Mouse (Mus musculus): Measurements from ENCODE around the gene Tmem132a. TPM values are rescaled to one million over a fixed set of nuclear protein-coding genes. Genes with fewer than 3 reads are reported as not detected.
A peak's percentile ranks its signal among the peaks of the same experiment; 100 is the strongest.

The Tmem132a gene
- total and polyA plus RNA-seq, 3 experiments = 2.9 to 22.9 TPM; not detected in 1

GRCm38 (mm10) chr19:10880975-10881425 lies 11.3 kb upstream of the Tmem132a start:
- Histone ChIP-seq H3K4me1 (ENCODE audit: control insufficient read depth in 1 of 2, insufficient read depth in 2 of 2) (peaks cover 6 to 34% of the 10 kb centered on the region in 2 experiments), H3K79me2 (replicated peaks; ENCODE audit: control insufficient read depth, extremely low read depth, insufficient read depth, poor library complexity, severe bottlenecking) (peaks cover 8% of the 10 kb centered on the region; the same call in 1 of the 2 replicates), H3K9ac (ENCODE audit: insufficient read depth, low read depth) (peak overlapping the region; percentile 77), H3K36me3 (replicated peaks in 1 of 2; ENCODE audit: control insufficient read depth in 1 of 2, insufficient read depth in 1 of 2, low read length in 1 of 2) (peaks cover 6 to 26% of the 10 kb centered on the region in 2 experiments), H3K27ac (ENCODE audit: insufficient read depth, low read depth) (peak overlapping the region; percentile 50), H3K27me3 (replicated peaks) (no peaks in the 10 kb centered on the region), H3K4me3 (replicated peaks in 1 of 3; ENCODE audit: low read depth in 2 of 3, low read length in 2 of 3, poor library complexity in 1 of 3) (peak overlapping the region; percentile 66 to 80 (median 76)), H3K4me2 (ENCODE audit: insufficient read depth, low read depth, poor library complexity, severe bottlenecking) (peak overlapping the region; percentile 73), H3K9me3 (replicated peaks; ENCODE audit: low read length) (peaks cover 3% of the 10 kb centered on the region)
- peak; percentile 15; the same call in 1 of the 2 replicates for TF ChIP-seq SIN3A (IDR thresholded peaks at IDR 0.05; ENCODE audit: low read length)
- peak; percentile 61; the same call in 1 of the 2 replicates for TF ChIP-seq BHLHE40 (IDR thresholded peaks at IDR 0.05; ENCODE audit: low read depth, low read length)
- peak; percentile 53; the same call in 1 of the 2 replicates for TF ChIP-seq ETS1 (conservative IDR thresholded peaks at IDR 0.05; ENCODE audit: low read depth, low read length)
- no peak for TF ChIP-seq UBTF (IDR thresholded peaks at IDR 0.05; ENCODE audit: low read depth, low read length)
- dilution Hi-C loops (cut with MboI; ENCODE audit: extremely low pct_ligation_motif_present, extremely low pct_unique_long_range_greater_than_20kb, low sequenced_read_pairs) = no loop called here
- no peak for DNase-seq (ENCODE audit: extremely low read depth)
- in situ Hi-C loops (cut with MboI; ENCODE audit: low pct_ligation_motif_present, low pct_unique_long_range_greater_than_20kb, low sequenced_read_pairs) = no loop called here

GRCm38 (mm10) chr19:10880085-10880974 lies 10.6 kb upstream of the Tmem132a start:
- in situ Hi-C loops (cut with MboI; ENCODE audit: low pct_ligation_motif_present, low pct_unique_long_range_greater_than_20kb, low sequenced_read_pairs) (no loop called here), dilution Hi-C loops (cut with MboI; ENCODE audit: extremely low pct_ligation_motif_present, extremely low pct_unique_long_range_greater_than_20kb, low sequenced_read_pairs) (no loop called here)
- no peaks in the 10 kb centered on the region for H3K27me3 ChIP-seq (replicated peaks)
- H3K4me2 ChIP-seq (ENCODE audit: insufficient read depth, low read depth, poor library complexity, severe bottlenecking) = peak overlapping the region; percentile 73
- H3K27ac ChIP-seq (ENCODE audit: insufficient read depth, low read depth) = peak overlapping the region; percentile 41
- peak; percentile 90 for DNase-seq (ENCODE audit: extremely low read depth)
- H3K9ac ChIP-seq (ENCODE audit: insufficient read depth, low read depth) = peak overlapping the region; percentile 77
- H3K9me3 ChIP-seq (replicated peaks; ENCODE audit: low read length) = peaks cover 3% of the 10 kb centered on the region
- H3K4me3 ChIP-seq (replicated peaks in 1 of 3; ENCODE audit: low read depth in 2 of 3, low read length in 2 of 3, poor library complexity in 1 of 3) = peak overlapping the region; percentile 40 to 80 (median 66)
- peaks cover 6 to 34% of the 10 kb centered on the region in 2 experiments for H3K4me1 ChIP-seq (ENCODE audit: control insufficient read depth in 1 of 2, insufficient read depth in 2 of 2)
- peaks cover 10% of the 10 kb centered on the region for H3K79me2 ChIP-seq (replicated peaks; ENCODE audit: control insufficient read depth, extremely low read depth, insufficient read depth, poor library complexity, severe bottlenecking)
- H3K36me3 ChIP-seq (replicated peaks in 1 of 2; ENCODE audit: control insufficient read depth in 1 of 2, insufficient read depth in 1 of 2, low read length in 1 of 2) = peaks cover 6 to 31% of the 10 kb centered on the region in 2 experiments
- TF ChIP-seq EP300 (IDR thresholded peaks at IDR 0.05; ENCODE audit: low read length) = peak; percentile 61
- no peak for TF ChIP-seq POLR2AphosphoS2 (IDR thresholded peaks at IDR 0.05; ENCODE audit: low read depth, low read length)
- TF ChIP-seq ETS1 (conservative IDR thresholded peaks at IDR 0.05; ENCODE audit: low read depth, low read length) = peak; percentile 81
- TF ChIP-seq ZNF384 (IDR thresholded peaks at IDR 0.05; ENCODE audit: low read depth, low read length) = no peak
- TF ChIP-seq CTCF (conservative IDR thresholded peaks at IDR 0.05 in 1 of 2, IDR thresholded peaks at IDR 0.05 in 1 of 2; ENCODE audit: low read depth in 2 of 2, low read length in 2 of 2) = peak in 1 of 2 experiments; percentile 73; a peak in 2 of 4 replicates
- no peak for TF ChIP-seq NELFE (IDR thresholded peaks at IDR 0.05; ENCODE audit: low read depth, low read length)
- peak; percentile 92 for TF ChIP-seq MAZ (IDR thresholded peaks at IDR 0.05; ENCODE audit: low read depth, low read length)
- no peak for TF ChIP-seq PAX5 (IDR thresholded peaks at IDR 0.05; ENCODE audit: low read length)
- peak; percentile 60 for TF ChIP-seq ELF1 (IDR thresholded peaks at IDR 0.05; ENCODE audit: low read depth, low read length)
- TF ChIP-seq JUN (IDR thresholded peaks at IDR 0.05; ENCODE audit: insufficient read depth, low read depth, low read length) = 0 out of 2 replicates have a peak, but pooled peaks have one; percentile 3
- TF ChIP-seq SMC3 (IDR thresholded peaks at IDR 0.05; ENCODE audit: low read depth, low read length) = peak; percentile 71
- TF ChIP-seq USF2 (conservative IDR thresholded peaks at IDR 0.05; ENCODE audit: low read depth, low read length) = no peak
- no peak for TF ChIP-seq ZC3H11A (IDR thresholded peaks at IDR 0.05; ENCODE audit: low read depth, low read length)
- TF ChIP-seq TCF12 (IDR thresholded peaks at IDR 0.05; ENCODE audit: low read depth, low read length) = peak; percentile 45; the same call in 1 of the 2 replicates
- TF ChIP-seq E2F4 (IDR thresholded peaks at IDR 0.05; ENCODE audit: insufficient replicate concordance, low read depth, low read length) = no peak
- TF ChIP-seq MEF2A (IDR thresholded peaks at IDR 0.05; ENCODE audit: borderline replicate concordance, low read depth, low read length) = peak; percentile 73
- no peak for TF ChIP-seq MAFK (IDR thresholded peaks at IDR 0.05; ENCODE audit: insufficient replicate concordance, low read length)
- no peak for TF ChIP-seq USF1 (IDR thresholded peaks at IDR 0.05; ENCODE audit: low read depth, low read length)
- peak; percentile 44 for TF ChIP-seq BHLHE40 (IDR thresholded peaks at IDR 0.05; ENCODE audit: low read depth, low read length)
- TF ChIP-seq TBP (conservative IDR thresholded peaks at IDR 0.05; ENCODE audit: low read depth, low read length) = no peak
- TF ChIP-seq ZKSCAN1 (IDR thresholded peaks at IDR 0.05; ENCODE audit: borderline replicate concordance, low read depth, low read length) = peak; percentile 80
- TF ChIP-seq RCOR1 (conservative IDR thresholded peaks at IDR 0.05; ENCODE audit: low read depth, low read length) = no peak
- peak; percentile 55; the same call in 1 of the 2 replicates for TF ChIP-seq MYC (IDR thresholded peaks at IDR 0.05; ENCODE audit: low read depth, low read length)
- no peak; the same call in 1 of the 2 replicates for TF ChIP-seq NRF1 (IDR thresholded peaks at IDR 0.05; ENCODE audit: low read depth, low read length)
- TF ChIP-seq ZMIZ1 (IDR thresholded peaks at IDR 0.05; ENCODE audit: low read depth, low read length) = no peak; the same call in 1 of the 2 replicates
- no peak for TF ChIP-seq KAT2A (IDR thresholded peaks at IDR 0.05; ENCODE audit: insufficient replicate concordance, low read length)
- TF ChIP-seq HCFC1 (IDR thresholded peaks at IDR 0.05; ENCODE audit: low read depth, low read length) = peak; percentile 43; the same call in 1 of the 2 replicates
